Mouse (Mus musculus) gastrocnemius, postnatal 25 days (tissue): Measurements from ENCODE around the gene Dgkq. TPM values are rescaled to one million over a fixed set of nuclear protein-coding genes. Genes with fewer than 3 reads are reported as not detected.

Experiments
- total RNA-seq, 2 experiments: library from RNA; stranded (reverse); gene quantifications; 1 replicate in 1 of 2; 2 replicates in 1 of 2; pipeline ENCODE4 v1.2.3; 2021

Gene Dgkq
- total RNA-seq, 2 experiments from 2014 or later, result 4.7 to 5.0 TPM

Other genes with a start within 250 kb of the Dgkq start
- 100 to 1,000 TPM; 764 to 791 TPM for gene Atp5k, start 235.2 kb downstream of the Dgkq start, total RNA-seq
- under 1 TPM; 0.67 to 0.95 TPM for gene Mfsd7a, start 220.8 kb downstream of the Dgkq start, total RNA-seq
- 10 to 100 TPM; 30.9 to 39.5 TPM for gene Pcgf3, start 208.4 kb downstream of the Dgkq start, total RNA-seq
- gene Cplx1, start 119.6 kb downstream of the Dgkq start, total RNA-seq, result not detected
- 10 to 100 TPM in 1 of 2 experiments, 1 to 10 TPM in 1; 9.2 to 11.8 TPM for gene Gak, start 39.9 kb downstream of the Dgkq start, total RNA-seq
- 1 to 10 TPM; 5.2 to 5.4 TPM for gene Tmem175, start 39.9 kb downstream of the Dgkq start, total RNA-seq
- 1 to 10 TPM; 7.8 to 9.4 TPM for gene Idua, start 9.3 kb downstream of the Dgkq start, total RNA-seq
- gene Slc26a1, start 5.9 kb upstream of the Dgkq start, total RNA-seq, result not detected
- 10 to 100 TPM; 35.9 to 38.6 TPM for gene Fgfrl1, start 22.7 kb upstream of the Dgkq start, total RNA-seq
- gene Rnf212, start 105.3 kb upstream of the Dgkq start, total RNA-seq, result not detected
- gene Tmed11, start 125.7 kb upstream of the Dgkq start, total RNA-seq, result not detected
- not detected for gene Vmn2r8, start 139.2 kb upstream of the Dgkq start, total RNA-seq
- not detected for gene Vmn2r9, start 182.9 kb upstream of the Dgkq start, total RNA-seq